Mouse (Mus musculus): ENCODE results near the gene Tmsb15l.

DNA sequence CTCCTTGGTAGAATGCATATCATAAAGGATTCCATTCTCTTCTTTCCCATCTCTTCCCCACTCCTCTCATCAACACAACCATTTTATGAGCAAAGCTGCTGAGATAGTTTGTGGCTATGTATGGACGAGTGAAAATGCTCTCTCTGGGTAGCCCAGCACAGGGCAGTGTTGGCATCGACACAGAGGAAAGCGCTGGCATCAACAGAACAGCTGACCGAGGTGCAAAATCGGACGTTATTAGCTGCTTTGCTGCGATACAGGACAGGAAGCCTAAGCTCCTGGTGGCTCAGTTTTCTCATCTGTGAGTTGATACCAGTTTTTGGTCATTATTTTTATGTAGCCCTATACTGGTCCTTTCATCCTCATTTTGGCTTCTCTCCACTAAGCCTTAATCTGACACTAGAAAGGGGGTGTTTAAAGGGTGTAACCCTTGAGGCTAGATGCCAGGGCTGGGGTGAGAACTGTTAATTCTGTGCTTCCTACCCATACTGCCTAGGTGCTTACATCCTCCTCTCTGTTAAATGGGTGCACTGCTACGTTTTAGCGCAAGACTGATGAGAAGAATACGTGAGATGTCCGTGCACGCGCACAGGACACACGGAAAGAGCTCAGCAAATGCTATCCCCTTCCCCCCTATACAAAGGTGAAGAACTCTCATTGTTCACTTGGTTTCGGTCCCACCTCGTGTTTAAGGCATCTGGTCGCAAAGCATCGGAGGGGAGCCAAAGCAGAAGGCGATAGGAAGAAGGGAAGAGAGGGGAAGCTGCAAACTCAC is 15.7 kb upstream of the Tmsb15l start:
- TF ChIP-seq EP300 (IDR thresholded peaks at IDR 0.05; ENCODE audit: low read depth) (no peak), CTCF (IDR thresholded peaks at IDR 0.05; ENCODE audit: low read depth) (no peak)

Measured in liver, postnatal 0 days (tissue).